Mouse (Mus musculus) heart, postnatal 0 days (tissue): ENCODE measurements around the gene Zcchc17.

Source experiments
- CTCF ChIP-seq: IDR thresholded peaks from 2 replicates; pipeline ENCODE4 v1.5.1; 2016; ENCODE audit warnings: antibody characterized with exemption, control low read depth, low read depth
- EP300 ChIP-seq: IDR thresholded peaks from 2 replicates; pipeline ENCODE4 v1.6.1; 2016; ENCODE audit warnings: antibody characterized with exemption, low read depth

- no peak for TF ChIP-seq CTCF
- TF ChIP-seq EP300: no peak
Measured at GRCm38 (mm10) chr4:130279105-130279504, 80.6 kb downstream of the Zcchc17 start, which contains the start of gene Serinc2.
